9 mouse cellular contexts compared by ENCODE assay signal in the genomic region with DNA sequence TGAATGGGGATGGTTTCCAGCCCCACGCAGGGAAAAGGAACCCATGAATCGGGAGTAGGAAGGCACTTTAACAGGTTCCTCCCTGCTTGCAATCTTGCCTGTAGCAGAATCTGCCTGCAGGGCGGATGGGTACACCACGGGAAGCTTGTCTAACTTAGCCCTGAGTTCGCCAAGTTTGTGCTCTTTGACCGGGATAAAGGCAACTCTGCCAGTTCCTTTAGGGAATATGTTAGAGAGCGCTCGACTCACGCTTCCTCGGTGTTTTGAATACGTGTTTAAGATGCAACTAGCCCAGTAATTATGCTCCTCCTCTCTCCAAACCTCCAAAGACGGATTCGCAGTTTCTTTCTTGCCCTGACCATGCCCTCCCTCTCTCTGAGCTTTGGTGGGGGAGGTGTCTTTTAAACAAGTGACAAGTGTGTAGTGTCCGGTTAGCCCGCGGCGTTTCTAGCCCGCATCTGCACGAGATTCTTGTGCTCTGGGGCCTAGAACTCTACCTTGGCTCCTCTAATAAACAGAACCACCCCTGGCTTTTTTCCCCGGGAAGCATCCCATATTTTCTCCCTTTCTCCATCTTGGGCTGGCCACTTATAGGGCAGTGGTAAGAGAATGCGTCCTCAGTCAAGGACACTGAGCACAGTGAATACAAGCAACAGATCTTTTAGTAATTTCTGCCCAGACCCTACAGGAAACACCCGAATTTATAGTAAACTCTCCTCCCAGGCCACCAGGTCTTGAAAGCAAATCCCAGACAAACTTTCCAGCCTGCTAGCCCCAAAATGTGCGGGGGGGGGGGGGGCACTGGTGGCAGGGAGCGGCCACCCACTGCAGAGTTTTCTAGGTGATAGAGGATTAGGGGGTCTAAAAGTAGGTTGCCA. TPM values are rescaled to one million over a fixed set of nuclear protein-coding genes. Genes with fewer than 3 reads are reported as not detected.
DNase-seq lines count a peak whose midpoint lies in the region; ATAC-seq lines count a peak whose summit lies in the region.
"Had no signal": no experiment of that assay in that cellular context is flagged by ENCODE, and none has a peak within 500 bp of the region (broad histone marks: within the 10 kb centered on the region; RNA-seq: fewer than 3 reads in every experiment).

No protein-coding gene starts in this region.

- intact Hi-C loops in left cerebral cortex, postnatal 4 days (cut with DNase I) = loop anchor here (2.0 to 10.0 kb wide), 2 partner anchors 253 to 351 kb away; no protein-coding TSS in a partner anchor

- peaks cover 94% of the 10 kb centered on the region for H3K27me3 ChIP-seq in liver, embryonic 11.5 days (replicated peaks; ENCODE audit: control insufficient read depth, insufficient read depth, low read length)
- peaks cover 100% of the 10 kb centered on the region for H3K27me3 ChIP-seq in liver, embryonic 12.5 days (replicated peaks)
- H3K27me3 ChIP-seq in embryonic facial prominence, embryonic 12.5 days = peaks cover 92% of the 10 kb centered on the region
- peaks cover 50% of the 10 kb centered on the region for H3K27me3 ChIP-seq in stomach, embryonic 16.5 days (ENCODE audit: control insufficient read depth, insufficient read depth, low read length)

- 0 out of 2 replicates have a peak overlapping the region, but pooled peaks have one; percentile 75 for H3K4me2 ChIP-seq in liver, embryonic 11.5 days
- no peak overlapping the region for H3K4me2 ChIP-seq in liver, embryonic 12.5 days
- H3K4me2 ChIP-seq in embryonic facial prominence, embryonic 12.5 days (replicated peaks) = peak overlapping the region; percentile 96
- H3K4me2 ChIP-seq in stomach, embryonic 16.5 days (ENCODE audit: low read depth, low read length) = peak overlapping the region; percentile 93

- DNase-seq in liver, embryonic 11.5 days (ENCODE audit: low spot score) = no peak
- DNase-seq in kidney, postnatal 4 days = peak; percentile 20 to 33
- DNase-seq in c-Kit-positive CD71-positive TER-119-positive erythroid progenitor cells, embryonic 14.5 days (ENCODE audit: low spot score) = no peak
- no peak for DNase-seq in left cerebral cortex, postnatal 4 days

- WGBS in liver, embryonic 11.5 days = 6% methylated on average over 24 of the region's 24 CpGs
- 8% methylated on average over 24 of the region's 24 CpGs for WGBS in liver, embryonic 12.5 days (ENCODE audit: insufficient replicate concordance)
- WGBS in embryonic facial prominence, embryonic 12.5 days = 3% methylated on average over 24 of the region's 24 CpGs
- 12% methylated on average over 24 of the region's 24 CpGs for WGBS in stomach, embryonic 16.5 days

- no peaks in the 10 kb centered on the region for H3K9me3 ChIP-seq in liver, embryonic 11.5 days (ENCODE audit: control insufficient read depth, low read length)
- H3K9me3 ChIP-seq in liver, embryonic 12.5 days (replicated peaks) = no peaks in the 10 kb centered on the region
- no peaks in the 10 kb centered on the region for H3K9me3 ChIP-seq in embryonic facial prominence, embryonic 12.5 days
- no peaks in the 10 kb centered on the region for H3K9me3 ChIP-seq in stomach, embryonic 16.5 days (replicated peaks; ENCODE audit: control insufficient read depth, low read length)

- H3K4me3 ChIP-seq in liver, embryonic 11.5 days (ENCODE audit: low read depth, low read length) = peak overlapping the region; percentile 54; the same call in 1 of the 2 replicates
- H3K4me3 ChIP-seq in liver, embryonic 12.5 days = no peak overlapping the region
- H3K4me3 ChIP-seq in embryonic facial prominence, embryonic 12.5 days = peak overlapping the region; percentile 54
- H3K4me3 ChIP-seq in stomach, embryonic 16.5 days (replicated peaks; ENCODE audit: low read length) = peak overlapping the region; percentile 66

- H3K36me3 ChIP-seq in liver, embryonic 11.5 days (ENCODE audit: control insufficient read depth, insufficient read depth, low read length) = no peaks in the 10 kb centered on the region
- no peaks in the 10 kb centered on the region for H3K36me3 ChIP-seq in liver, embryonic 12.5 days
- H3K36me3 ChIP-seq in embryonic facial prominence, embryonic 12.5 days = no peaks in the 10 kb centered on the region
- no peaks in the 10 kb centered on the region for H3K36me3 ChIP-seq in stomach, embryonic 16.5 days (ENCODE audit: control insufficient read depth, insufficient read depth, low read length)

- no peak overlapping the region for H3K27ac ChIP-seq in liver, embryonic 11.5 days (ENCODE audit: low read depth, low read length)
- no peak overlapping the region for H3K27ac ChIP-seq in liver, embryonic 12.5 days
- H3K27ac ChIP-seq in embryonic facial prominence, embryonic 12.5 days = no peak overlapping the region
- H3K27ac ChIP-seq in stomach, embryonic 16.5 days (ENCODE audit: low read length) = peak overlapping the region; percentile 69
- H3K27ac ChIP-seq: liver, embryonic 14.5 days had no signal

- no peaks in the 10 kb centered on the region; the same call in 1 of the 2 replicates for H3K4me1 ChIP-seq in liver, embryonic 11.5 days (replicated peaks; ENCODE audit: control insufficient read depth, insufficient read depth, low read length)
- no peaks in the 10 kb centered on the region for H3K4me1 ChIP-seq in liver, embryonic 12.5 days
- H3K4me1 ChIP-seq in embryonic facial prominence, embryonic 12.5 days = peaks cover 28% of the 10 kb centered on the region
- H3K4me1 ChIP-seq in stomach, embryonic 16.5 days (ENCODE audit: control insufficient read depth, insufficient read depth, low read length) = peaks cover 18% of the 10 kb centered on the region

- no peak for ATAC-seq in liver, embryonic 11.5 days (replicated peaks; ENCODE audit: low FRiP score)
- ATAC-seq in liver, embryonic 12.5 days = no peak
- ATAC-seq in embryonic facial prominence, embryonic 12.5 days (ENCODE audit: insufficient number of reproducible peaks, insufficient read depth, low FRiP score, low TSS enrichment) = no peak
- ATAC-seq in stomach, embryonic 16.5 days (ENCODE audit: insufficient read depth, low FRiP score) = no peak
- ATAC-seq in inflammation-experienced regulatory T-cells, adult 6 months = no peak

- no peak overlapping the region for H3K9ac ChIP-seq in liver, embryonic 11.5 days (ENCODE audit: low read depth, low read length)
- H3K9ac ChIP-seq in liver, embryonic 12.5 days = no peak overlapping the region
- 0 out of 2 replicates have a peak overlapping the region, but pooled peaks have one; percentile 68 for H3K9ac ChIP-seq in embryonic facial prominence, embryonic 12.5 days
- peak overlapping the region; percentile 80 for H3K9ac ChIP-seq in stomach, embryonic 16.5 days (ENCODE audit: low read length)
- H3K9ac ChIP-seq: liver, embryonic 14.5 days had no signal

RNA-seq across cellular contexts. Expression of a gene that starts 1.4 kb away (rescaled TPM):
- 0.33 and 0.38 TPM in 2 replicates for polyA plus RNA-seq in liver, embryonic 11.5 days (2014; fragmentation: Nextera tagmentation; extraction: Ambion mirVana)
- 0.04 TPM in 1 of 2 replicates, not detected in the other for polyA plus RNA-seq in liver, embryonic 12.5 days (2016; fragmentation: Nextera tagmentation; extraction: Ambion mirVana)
- 0.56 and 0.82 TPM in 2 replicates for polyA plus RNA-seq in embryonic facial prominence, embryonic 12.5 days (2016; fragmentation: Nextera tagmentation; extraction: Ambion mirVana)
- polyA plus RNA-seq in stomach, embryonic 16.5 days (2015; fragmentation: Nextera tagmentation; extraction: Ambion mirVana) = 1.4 and 1.5 TPM in 2 replicates
- total RNA-seq in left cerebral cortex, postnatal 4 days (2021) = under 1 TPM; 0.36 to 0.40 TPM
- not detected for polyA plus RNA-seq in inflammation-experienced regulatory T-cells, adult 6 months (2017; shearing (Covaris generic))

Comparison
In these comparisons a context has a peak if more than half of its experiments do, and no peak if none do; other contexts are left out.
1. DNase-seq: peak in kidney, postnatal 4 days (2 of 2); none in liver, embryonic 11.5 days (single experiment), c-Kit-positive CD71-positive TER-119-positive erythroid progenitor cells, embryonic 14.5 days (single experiment) and left cerebral cortex, postnatal 4 days (single experiment).
2. H3K9ac ChIP-seq: peak in embryonic facial prominence, embryonic 12.5 days (single experiment) and stomach, embryonic 16.5 days (single experiment); none in liver, embryonic 11.5 days (single experiment) and liver, embryonic 12.5 days (single experiment).